Mouse (Mus musculus): ENCODE data around the gene Tmprss13.

Tmprss13 gene

DNA sequence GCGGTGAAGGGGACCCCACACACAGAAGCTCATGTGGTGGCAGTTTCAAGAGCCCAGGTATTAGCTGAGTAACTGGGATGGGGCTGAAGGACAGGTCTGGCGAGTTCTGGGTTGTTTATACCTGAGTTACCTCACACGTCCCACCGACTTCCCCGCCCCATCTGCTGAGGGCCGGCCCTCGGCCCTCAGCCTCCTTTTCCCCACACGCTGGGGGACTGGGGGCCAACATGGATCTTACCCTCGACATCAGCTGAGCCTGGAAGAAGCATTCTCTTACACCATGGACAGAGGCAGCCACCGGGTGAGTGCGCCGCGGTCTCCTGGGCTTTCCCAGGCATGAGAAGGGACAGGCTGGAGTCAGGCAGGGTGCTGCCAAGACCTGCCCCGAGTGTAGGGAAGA is at the start of gene Tmprss13:
Gene Tmprss13, plus strand, starts transcription at position 246 of the 400 bp plus-strand sequence.
- in situ Hi-C loops (cut with MboI, MseI), result no loop called here

DNA sequence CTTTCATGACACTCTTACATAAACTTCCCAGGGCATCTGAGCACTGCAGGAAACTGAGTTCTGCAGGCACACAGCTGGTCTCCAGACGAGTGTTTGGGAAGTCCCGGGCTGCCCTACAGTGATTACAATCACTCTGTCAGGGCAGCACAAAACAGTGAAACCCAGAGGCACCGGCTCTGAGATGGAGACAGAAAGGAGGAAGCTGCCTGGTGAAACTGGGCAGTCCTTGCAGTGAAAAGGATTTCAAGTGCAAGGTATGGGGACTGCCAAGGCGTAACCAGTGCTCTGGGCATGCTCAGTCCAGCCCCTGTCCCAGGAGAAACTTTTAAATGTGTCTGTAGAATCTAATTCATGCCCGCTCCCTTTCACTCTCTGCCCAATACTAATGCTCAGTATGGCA is 46.7 kb upstream of the Tmprss13 start:
- in situ Hi-C loops (cut with MboI, MseI), result no loop called here

DNA sequence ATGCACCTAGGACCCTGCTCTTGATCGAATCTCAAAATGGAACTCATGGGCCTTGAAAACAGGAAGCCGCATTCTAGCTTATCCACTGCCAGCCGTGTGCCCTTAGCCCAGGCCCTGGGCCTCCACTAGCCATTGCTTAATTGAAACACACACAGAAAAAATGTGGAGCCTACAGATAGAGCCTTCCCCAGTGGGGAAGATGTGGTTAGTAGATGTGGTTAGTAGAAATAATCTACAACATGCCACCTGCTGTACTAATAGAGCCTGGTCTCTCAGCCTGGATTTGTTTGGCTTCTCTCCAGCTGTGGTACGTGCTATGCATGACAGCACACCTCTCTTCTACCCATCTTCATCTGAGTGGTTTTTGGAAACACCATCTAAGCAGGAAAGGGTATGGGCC is 44.7 kb upstream of the Tmprss13 start:
- in situ Hi-C loops (cut with MboI, MseI), result no loop called here

DNA sequence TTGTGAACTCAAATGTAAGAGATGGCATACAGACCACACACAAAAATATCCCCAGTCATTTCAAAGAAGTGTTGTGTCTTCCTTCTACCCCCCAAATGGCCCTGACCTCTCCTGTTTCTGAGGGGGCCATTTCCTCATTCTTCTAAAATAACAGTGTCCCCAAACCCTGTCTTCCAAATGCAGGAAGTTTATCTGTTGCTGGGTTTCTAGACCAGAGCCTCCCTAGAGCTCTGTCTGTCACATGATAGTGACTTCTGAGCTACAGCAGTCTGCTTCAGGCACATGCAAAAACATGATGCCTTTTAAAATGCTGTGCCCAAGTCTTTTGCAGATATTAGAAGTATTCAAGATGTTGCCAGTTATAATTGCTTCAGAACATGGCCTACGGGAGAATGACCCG is 44.3 kb upstream of the Tmprss13 start:
- in situ Hi-C loops (cut with MboI, MseI), result no loop called here

DNA sequence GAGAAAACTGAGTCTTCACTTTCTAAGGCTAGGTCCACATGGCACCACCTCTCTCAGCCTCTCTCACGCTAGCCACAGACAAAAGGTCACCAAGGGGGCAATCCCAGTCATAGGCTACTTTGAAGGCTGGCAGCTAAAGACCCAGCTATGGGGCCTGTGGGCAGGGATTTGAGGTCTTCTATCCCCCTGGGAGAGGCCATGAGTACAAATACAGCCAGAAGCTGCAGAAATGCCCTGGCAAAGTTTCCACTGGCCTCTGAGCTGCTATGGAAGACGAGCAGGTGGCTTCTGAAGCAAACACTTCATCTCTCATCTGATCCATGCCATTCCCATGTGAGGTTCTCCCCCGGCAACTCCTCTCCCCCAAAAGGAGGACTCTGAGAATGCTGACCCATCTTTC is 38.8 kb upstream of the Tmprss13 start:
- in situ Hi-C loops (cut with MboI, MseI), result no loop called here

DNA sequence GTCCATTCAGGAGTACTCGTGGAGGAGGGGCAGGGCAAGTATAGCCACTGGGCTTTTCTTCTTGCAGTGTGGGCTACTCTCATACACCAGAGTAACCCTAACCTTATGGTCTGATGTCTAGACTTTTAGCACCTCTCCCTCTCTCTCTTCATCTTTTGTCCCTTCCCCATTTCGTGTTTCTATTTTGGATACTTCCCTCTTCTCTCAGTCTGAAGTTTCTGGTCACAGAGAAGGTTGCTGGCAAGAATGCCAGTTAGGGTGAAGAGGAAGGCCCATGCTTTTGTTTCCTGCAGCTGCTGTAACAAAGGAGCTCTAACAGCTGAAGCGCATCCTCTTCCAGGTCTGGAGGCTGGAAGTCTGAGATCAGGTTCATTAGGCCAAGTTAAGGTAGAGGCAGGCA is 38.0 kb upstream of the Tmprss13 start:
- in situ Hi-C loops (cut with MboI, MseI), result no loop called here

DNA sequence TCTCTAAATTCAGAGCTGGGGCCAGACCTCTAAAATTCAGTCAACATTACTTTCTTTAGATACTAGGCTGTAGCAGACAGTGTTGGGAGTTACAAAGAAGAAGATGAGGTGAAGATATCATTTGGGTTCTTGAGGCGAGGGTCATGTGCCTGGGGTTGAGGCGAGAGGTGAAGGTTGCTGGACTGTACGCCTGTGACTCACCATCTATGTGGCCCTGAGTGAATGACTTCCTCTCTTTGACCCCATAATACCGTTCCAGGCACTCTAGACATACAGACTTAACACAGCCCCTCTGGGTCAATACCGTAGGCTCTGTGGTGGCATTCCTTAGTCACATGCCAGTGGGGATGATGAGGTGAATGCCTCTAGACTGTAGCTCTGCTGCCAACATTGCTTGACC is 36.4 kb upstream of the Tmprss13 start:
- in situ Hi-C loops (cut with MboI, MseI), result no loop called here

DNA sequence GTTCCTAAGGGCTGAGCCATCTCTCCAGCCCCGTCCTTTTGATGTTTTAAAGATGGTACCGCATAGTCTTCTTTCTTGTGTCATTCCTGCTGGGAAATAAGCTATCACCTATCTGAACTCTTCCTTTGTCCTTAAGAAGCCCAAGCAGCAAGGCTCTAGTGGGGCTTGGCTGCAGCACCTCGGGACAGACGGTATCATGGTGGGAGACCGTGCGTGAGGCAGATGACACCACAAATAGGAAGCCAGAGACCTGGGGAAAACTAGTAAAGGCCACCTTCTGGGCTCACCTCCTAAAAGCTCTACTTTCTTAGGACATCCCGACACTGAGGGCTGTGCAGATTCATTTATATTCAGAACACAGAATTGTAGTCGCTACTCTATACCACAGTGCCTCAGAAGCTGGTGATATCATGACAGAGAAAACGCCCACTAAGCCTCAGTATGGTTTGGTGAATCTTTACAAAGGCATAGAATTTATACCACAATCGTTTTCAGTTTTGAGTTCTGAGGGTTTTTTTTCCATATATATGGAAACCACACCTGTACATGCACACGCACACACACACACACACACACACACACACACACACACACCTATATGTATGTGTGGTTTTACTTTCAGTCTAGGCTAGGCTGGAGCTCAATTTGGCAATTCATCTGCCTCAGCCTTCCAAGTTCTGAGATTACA is 27.3 kb upstream of the Tmprss13 start:
- in situ Hi-C loops (cut with MboI, MseI), result no loop called here

DNA sequence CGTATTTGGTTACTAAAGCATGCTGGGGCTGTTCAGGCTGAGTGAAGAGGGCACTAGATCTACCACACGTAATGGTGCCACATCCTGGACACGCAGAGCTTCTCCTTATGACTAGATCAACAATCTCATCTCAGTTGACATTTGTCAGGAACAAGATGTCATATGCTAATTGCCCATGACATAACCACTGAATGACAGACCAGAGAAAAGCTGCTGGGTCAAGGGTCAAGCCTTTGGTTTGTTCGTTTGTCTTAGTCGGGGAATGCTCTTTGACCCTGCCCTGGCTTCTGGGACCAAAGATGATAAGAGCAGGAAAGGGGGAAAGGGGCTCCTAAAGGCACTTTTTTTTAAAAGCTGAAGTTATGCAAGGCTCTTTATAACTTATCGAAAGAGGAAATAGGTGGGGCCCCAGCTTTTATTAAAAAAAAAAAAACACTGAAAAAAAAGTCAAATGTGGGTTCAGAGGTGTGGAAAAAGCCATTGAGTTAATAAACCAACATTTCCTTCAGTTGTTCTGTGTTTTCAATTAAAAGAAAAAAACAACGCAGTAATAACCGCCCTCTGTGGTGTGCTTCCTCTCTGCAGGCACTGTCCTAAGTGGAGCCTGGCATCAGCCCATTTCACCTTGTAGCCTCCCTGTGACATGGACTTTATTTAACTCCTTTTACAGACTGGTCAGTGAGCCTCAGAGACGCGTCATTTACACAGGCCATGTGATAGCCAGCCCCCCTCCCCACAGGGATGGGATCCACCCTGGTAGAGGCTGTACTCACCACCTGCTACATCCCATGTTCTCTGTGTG is 24.5 kb upstream of the Tmprss13 start:
- in situ Hi-C loops (cut with MboI, MseI), result loop anchor here in 1 of 2 experiments (5.0 kb wide), 1 partner anchor 118 kb away; no protein-coding TSS in a partner anchor

DNA sequence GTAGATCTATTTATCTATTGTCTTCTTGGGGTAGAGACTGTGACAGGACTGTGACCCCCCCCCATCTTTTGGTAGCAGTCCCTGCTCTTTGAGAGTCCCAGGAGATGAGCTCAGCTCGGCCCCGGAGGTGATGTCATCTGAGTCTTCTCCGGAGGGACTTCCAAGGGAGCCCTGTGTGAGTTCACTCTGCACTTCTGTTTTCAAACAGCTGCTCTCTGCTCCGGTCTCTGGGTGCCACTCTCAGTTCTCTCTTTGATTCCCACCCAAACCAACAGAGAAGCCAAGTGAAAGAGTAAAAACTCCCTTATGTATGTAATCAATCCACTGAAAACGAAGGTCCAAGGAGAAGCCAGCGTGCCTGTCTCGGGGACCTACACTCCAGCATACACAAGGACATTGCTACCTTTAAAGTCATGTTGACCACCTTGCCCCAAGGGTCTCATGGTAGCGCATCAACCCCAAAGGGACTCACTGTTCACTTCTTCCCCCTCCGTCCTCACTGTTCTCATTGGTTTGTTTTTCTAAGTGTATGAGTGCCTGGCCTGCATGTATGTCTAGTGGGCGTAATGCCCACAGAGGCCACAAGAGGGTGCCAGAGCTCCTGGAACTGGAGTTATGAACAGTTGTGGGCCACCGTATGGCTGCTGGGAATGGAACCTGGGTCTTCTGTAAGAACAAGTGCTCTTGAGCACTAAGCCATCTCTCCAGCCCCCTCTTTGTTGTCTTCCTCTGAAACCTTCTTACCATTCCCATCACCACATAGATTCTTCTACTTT is 19.5 kb upstream of the Tmprss13 start:
- in situ Hi-C loops (cut with MboI, MseI), result loop anchor here (5.0 kb wide), 3 partner anchors 77 to 113 kb away; no protein-coding TSS in a partner anchor

DNA sequence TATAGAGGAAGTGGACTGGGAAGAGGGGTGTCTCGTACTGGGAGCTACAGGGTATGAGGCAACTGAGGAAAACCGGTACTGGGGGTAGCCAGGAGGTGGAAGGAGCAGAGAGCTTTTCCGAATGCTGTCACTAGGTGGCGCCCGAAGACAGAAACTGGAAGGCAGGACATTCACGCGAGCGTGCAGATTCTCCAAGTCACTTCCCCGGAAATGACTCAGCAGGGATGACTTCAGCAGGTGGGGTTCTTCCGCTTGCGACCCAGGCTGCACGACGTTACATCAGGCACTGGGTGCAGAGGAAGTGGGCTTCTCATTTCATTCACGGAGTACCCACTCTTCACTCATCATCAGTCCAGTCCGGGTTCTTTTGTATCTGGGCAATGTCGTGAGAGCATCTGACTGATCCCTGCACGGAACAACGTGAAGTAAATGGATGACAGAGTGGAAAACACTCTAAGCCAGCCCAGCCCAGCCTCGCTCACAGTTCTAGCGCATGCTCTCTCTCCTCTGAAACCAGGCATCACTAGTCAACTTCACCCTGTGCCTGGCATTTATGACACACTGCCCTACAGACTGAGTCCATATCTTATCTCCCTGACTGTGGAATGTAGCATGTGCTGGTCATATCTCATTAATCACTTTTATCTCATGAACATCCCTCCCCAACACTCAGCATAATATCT is 18.3 kb upstream of the Tmprss13 start:
- in situ Hi-C loops (cut with MboI, MseI), result loop anchor here (5.0 kb wide), 3 partner anchors 78 to 112 kb away; no protein-coding TSS in a partner anchor

DNA sequence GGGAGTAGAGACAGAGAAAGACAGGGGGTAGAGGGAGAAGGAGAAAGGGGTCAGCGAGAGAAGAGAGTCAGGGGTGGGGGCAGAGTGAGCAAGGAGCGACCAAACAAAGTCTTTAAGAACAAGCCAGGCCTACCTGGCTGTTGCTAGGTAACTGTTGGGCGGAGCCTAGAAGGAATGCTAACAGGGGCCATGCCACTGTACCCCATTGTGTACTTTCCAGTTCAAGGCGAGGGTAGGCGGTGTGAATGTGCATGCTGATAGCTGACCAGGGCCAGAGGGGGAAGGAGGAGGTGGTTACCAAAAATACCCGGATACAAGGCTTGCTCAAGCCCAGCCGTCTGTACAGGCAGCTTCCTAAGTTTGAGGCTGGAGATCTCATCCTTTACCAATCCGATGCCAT is 17.1 kb upstream of the Tmprss13 start:
- in situ Hi-C loops (cut with MboI, MseI), result loop anchor here (5.0 kb wide), 3 partner anchors 79 to 111 kb away; no protein-coding TSS in a partner anchor

DNA sequence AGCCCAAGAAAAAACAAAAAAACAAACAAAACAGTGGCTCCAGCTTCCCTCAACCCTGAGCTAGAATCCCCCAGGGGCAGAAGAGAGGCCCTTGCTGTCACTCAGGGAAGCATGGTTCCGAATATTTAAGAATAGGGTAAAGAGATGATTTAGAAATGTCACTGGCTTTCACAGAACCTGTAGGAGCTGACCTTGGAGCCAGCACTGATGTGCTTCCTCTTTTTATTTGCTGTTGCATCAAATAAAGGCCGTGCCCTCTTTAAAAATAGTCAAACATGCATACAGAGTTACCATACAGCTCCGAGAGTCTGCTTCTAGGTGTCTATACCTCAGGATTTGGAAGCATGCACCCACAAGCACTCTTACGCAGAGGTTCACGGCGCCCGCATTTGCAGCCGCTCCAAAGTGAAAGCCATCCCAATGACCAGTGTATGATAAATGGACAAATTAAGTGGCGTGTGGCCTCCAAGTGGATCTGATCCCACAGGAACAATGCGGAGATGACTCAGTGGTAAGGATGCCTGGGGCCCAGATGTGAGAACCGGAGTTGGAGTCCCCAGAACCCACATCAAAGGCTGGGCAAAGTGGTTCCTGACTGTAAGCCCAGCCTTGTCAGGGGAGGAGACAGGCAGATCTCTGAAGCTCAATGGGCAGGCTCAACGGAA is 12.0 kb upstream of the Tmprss13 start:
- in situ Hi-C loops (cut with MboI, MseI), result no loop called here

DNA sequence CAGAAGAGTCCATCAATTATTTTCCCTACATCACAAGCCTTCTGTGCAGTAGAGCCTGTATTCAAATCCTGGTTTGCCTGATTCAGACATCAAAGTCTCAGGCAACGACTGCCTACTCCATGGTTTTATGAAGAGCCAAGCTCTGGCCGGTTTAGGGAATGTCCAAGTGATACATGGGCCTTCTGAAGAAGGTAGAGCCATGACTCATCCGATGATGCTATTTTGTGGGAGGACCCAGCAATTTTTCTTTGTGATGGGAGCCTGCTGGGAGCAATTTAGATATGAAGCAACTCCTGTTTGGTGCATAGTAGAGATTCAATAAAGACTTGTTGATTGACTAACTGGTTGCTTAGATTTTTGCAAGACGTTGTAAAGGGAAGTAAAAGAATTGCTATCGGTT is 10.4 kb upstream of the Tmprss13 start:
- in situ Hi-C loops (cut with MboI, MseI), result no loop called here

DNA sequence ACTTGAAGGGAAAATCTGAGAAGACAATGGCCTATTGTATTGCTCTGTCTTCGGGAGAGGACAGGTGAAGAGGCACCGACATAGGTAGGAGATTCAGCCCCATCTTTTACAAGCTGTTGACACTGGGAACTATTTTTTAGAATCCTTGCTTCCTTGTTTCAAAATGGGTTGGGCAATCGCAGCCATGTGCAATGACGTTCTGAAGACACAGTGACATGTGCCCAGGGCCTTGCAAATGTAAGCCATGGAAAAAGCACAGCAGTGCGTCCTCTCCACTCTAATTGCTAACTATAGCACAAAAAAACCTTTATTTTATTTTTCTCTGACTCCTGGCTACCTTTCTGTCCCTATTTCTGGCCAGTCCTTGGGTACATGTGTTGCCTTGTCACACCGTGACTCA is 7.0 kb upstream of the Tmprss13 start:
- in situ Hi-C loops (cut with MboI, MseI), result no loop called here

DNA sequence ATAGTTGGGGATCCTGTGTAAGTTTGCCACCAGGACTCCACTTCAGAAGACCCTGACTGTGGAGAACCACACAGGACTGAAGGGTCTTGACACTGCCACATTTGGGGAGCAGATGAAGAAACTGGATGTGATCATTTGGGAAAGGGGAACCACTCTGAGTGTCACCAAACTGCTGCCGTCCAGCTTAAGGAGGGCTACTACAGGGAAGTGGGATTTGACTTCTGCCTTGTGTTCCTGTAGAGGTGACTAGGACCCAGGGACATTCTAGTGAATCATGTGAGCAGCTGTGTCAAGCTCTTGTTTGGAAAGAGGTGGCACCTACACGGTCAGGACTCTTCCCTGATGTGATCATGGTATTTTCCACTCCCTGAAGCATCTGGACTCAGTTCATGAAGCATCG is 5.0 kb upstream of the Tmprss13 start:
- in situ Hi-C loops (cut with MboI, MseI), result no loop called here

DNA sequence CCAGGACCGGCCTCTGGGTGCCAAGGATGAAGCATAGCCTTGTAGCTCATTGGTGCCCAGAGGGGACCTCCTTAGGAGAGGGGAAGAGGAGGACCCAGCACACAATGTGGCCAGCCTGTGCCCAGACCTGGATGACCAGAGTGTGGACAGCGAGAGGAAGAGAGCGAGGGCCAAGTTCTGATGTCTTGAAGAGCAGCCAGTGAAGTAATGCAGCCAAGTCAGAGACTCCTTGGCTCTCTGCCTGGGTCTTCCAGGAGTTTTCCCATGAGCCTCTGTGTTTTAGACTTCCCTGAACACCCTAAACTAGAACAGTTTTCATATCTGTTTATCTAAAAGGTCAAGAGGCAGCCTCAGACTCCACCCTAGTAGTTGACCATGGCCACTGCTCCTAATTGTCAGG is 1.3 kb upstream of the Tmprss13 start:
- in situ Hi-C loops (cut with MboI, MseI), result no loop called here

DNA sequence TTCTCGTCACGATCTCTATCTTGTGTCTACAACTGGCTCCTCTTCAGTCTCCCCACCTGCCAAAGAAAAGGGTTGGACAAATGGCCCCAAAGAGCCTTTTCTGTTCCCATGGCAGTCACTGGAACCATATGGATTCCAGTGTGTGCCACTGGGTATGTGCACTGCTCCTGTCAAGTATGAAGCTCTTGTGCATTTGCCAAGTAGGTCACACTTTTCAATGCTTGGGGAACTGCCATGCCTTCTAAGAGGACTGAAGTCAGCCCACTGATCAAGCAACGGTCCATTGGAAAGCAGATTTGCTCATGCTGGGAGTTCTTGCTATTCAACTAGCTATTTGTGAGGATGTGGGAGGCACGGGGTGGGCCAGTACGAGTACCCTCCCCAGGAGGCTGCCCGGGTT is 2.6 kb downstream of the Tmprss13 start:
- in situ Hi-C loops (cut with MboI, MseI), result no loop called here

DNA sequence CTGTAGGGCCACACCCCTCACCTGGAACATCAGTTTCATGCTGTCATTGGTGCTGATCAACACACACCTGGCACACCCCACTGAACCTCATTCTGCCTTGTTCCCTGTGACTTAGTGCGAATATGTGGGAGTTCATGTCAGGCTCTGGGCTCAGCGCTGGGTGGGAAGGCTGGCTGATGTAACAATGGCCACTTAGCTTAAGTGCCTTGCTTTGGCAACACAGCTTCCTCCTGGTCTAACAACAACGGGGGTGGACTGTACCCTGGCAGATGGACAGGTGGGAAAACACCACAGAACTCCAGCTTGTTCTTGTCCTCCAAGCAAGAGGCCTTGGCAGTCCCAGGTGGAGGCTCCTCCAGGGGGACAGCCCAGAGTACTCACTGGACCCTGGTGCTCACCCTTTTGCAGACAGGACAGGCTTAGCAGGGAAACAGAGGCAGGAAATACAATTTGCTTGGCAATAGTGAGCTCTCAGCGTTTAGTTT is 3.1 kb downstream of the Tmprss13 start:
- in situ Hi-C loops (cut with MboI, MseI), result no loop called here

DNA sequence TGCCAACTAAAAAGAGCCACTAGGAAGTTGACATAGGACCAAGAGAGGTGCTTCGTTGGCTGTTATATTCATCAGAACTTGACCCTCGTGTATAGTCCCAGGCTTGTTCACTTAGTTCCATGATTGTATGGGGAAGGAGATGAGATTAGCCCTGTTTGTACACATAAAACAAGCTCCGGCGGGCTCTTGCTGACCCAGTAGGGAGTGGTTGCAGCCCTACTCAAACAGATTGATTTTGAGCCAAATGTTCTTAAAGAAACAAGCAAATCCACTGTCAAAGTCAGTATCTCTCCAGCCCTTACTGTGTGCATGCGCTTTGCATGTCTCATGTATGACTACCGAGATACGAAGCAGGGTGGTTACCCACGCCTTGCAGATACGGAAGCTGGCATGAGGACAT is 7.5 kb downstream of the Tmprss13 start:
- in situ Hi-C loops (cut with MboI, MseI), result no loop called here

DNA sequence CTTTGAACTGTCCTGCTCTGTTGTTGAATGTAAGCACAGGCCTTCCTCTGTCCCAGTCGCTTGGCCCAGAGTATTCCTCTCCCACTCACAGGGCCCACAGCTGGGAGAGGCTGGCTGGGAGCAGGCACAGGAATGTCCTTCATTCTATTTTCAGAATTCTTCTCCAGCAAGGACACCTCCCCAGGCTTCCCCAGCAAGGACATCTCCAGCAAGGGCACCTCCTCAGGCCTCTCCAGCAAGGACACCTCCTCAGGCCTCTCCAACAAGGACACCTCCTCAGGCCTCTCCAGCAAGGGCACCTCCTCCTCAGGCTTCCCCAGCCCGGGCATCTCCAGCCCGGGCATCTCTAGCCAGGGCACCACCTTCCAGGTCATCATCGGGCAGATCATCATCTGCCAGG is 9.4 kb downstream of the Tmprss13 start:
- in situ Hi-C loops (cut with MboI, MseI), result no loop called here

Measured in T-helper 17 cell (primary cell).